Mouse (Mus musculus) heart, postnatal 25 days (tissue): ENCODE results near the gene Aoc2. TPM values are rescaled to one million over a fixed set of nuclear protein-coding genes. Genes with fewer than 3 reads are reported as not detected.
"Not testable (repeated sequence)": the region's sequence is repeated elsewhere in the genome, so short reads cannot be mapped to it uniquely, and the experiment has no call there.

Source experiments
- DNase-seq: peaks from one replicate; pipeline ENCODE4 v3.0.0; 2022; ENCODE audit warnings: low spot score
- intact Hi-C: fragments of 180-260 bp; cut with DNase I; formaldehyde crosslinking; loops from one replicate; pipeline ENCODE4 v1.15.1; 2025
- microRNA-seq: library from miRNA; unstranded; fragments of <30 nt; microRNA quantifications from one replicate; pipeline ENCODE4 v1.2.0, GENCODE M21; 2022
- total RNA-seq, 2 experiments: library from RNA; stranded (reverse); gene quantifications; 2 replicates each; pipeline ENCODE4 v1.2.3; 2021

Gene Aoc2
- total RNA-seq, 2 experiments from 2014 or later = 1.8 to 2.2 TPM

- DNase-seq = no peak
- intact Hi-C loops = no loop called here
These were observed 26.3 kb downstream of the Aoc2 start for GRCm38 (mm10) chr11:101351100-101351720.

- no peak for DNase-seq
- intact Hi-C loops = no loop called here
These were observed 26.9 kb downstream of the Aoc2 start for GRCm38 (mm10) chr11:101351721-101352111.

- no peak for DNase-seq
- intact Hi-C loops = no loop called here
These were observed 28.6 kb downstream of the Aoc2 start for GRCm38 (mm10) chr11:101353436-101353835.

- intact Hi-C loops = no loop called here
- no peak for DNase-seq
These were observed 29.7 kb downstream of the Aoc2 start for GRCm38 (mm10) chr11:101354438-101355010.

- intact Hi-C loops = no loop called here
These were observed 31.1 kb downstream of the Aoc2 start for GRCm38 (mm10) chr11:101355916-101356315.

GRCm38 (mm10) chr11:101357505-101358182 lies 32.8 kb downstream of the Aoc2 start:
- intact Hi-C loops = no loop called here
- DNase-seq = no peak

More at GRCm38 (mm10) chr11:101355916-101356315, 31.1 kb downstream of the Aoc2 start:
- no peak for DNase-seq

GRCm38 (mm10) chr11:101359776-101360175 lies 34.9 kb downstream of the Aoc2 start:
- no peak for DNase-seq
- intact Hi-C loops = loop anchor here (2.0 kb wide), 1 partner anchor 31 kb away; no protein-coding TSS in a partner anchor

GRCm38 (mm10) chr11:101360651-101361113 lies 35.8 kb downstream of the Aoc2 start:
- DNase-seq = peak; percentile 35
- intact Hi-C loops = loop anchor here (2.0 kb wide), 1 partner anchor 32 kb away; no protein-coding TSS in a partner anchor

- intact Hi-C loops = no loop called here
These were observed 39.7 kb downstream of the Aoc2 start for GRCm38 (mm10) chr11:101364531-101364931.

GRCm38 (mm10) chr11:101367326-101367935 lies 42.6 kb downstream of the Aoc2 start, which contains the start of gene G6pc:
G6pc (plus strand) TSS chr11:101367561.
- intact Hi-C loops = no loop called here
- no peak for DNase-seq

More at GRCm38 (mm10) chr11:101364531-101364931, 39.7 kb downstream of the Aoc2 start:
- DNase-seq = no peak

GRCm38 (mm10) chr11:101370141-101370540 lies 45.3 kb downstream of the Aoc2 start:
- intact Hi-C loops = no loop called here
- DNase-seq = no peak

- DNase-seq = no peak
- intact Hi-C loops = no loop called here
These were observed 49.6 kb downstream of the Aoc2 start for GRCm38 (mm10) chr11:101374421-101374938.

GRCm38 (mm10) chr11:101378196-101378595 lies 53.3 kb downstream of the Aoc2 start:
- DNase-seq, intact Hi-C loops: not testable (repeated sequence)

- intact Hi-C loops = no loop called here
- no peak for DNase-seq
These were observed 54.1 kb downstream of the Aoc2 start for GRCm38 (mm10) chr11:101378926-101379325.

Small RNA genes lying within 50 kb of the gene (microRNA-seq; reads per million reads assigned to microRNA genes)
- gene Gm25593 = not detected

Other genes starting within 250 kb of the Aoc2 start
- gene Hsd17b1, start 246.7 kb upstream of the Aoc2 start, total RNA-seq = under 1 TPM; 0.55 to 0.64 TPM
- 10 to 100 TPM; 15.8 to 17.1 TPM for gene Coasy, start 242.5 kb upstream of the Aoc2 start, total RNA-seq
- gene Mlx, start 237.8 kb upstream of the Aoc2 start, total RNA-seq = 10 to 100 TPM; 19.1 to 21.4 TPM
- gene Psmc3ip, start 229.6 kb upstream of the Aoc2 start, total RNA-seq = 1 to 10 TPM; 3.1 TPM
- 10 to 100 TPM; 34.0 to 35.5 TPM for gene Retreg3, start 205.2 kb upstream of the Aoc2 start, total RNA-seq
- 10 to 100 TPM; 24.4 to 27.3 TPM for gene Tubg1, start 205.1 kb upstream of the Aoc2 start, total RNA-seq
- 1 to 10 TPM; 2.5 to 3.9 TPM for gene Tubg2, start 169.2 kb upstream of the Aoc2 start, total RNA-seq
- 1 to 10 TPM; 1.7 to 2.4 TPM for gene Cntnap1, start 154.5 kb upstream of the Aoc2 start, total RNA-seq
- gene Plekhh3, start 153.7 kb upstream of the Aoc2 start, total RNA-seq = 10 to 100 TPM; 24.5 to 28.5 TPM
- gene Ccr10, start 149.6 kb upstream of the Aoc2 start, total RNA-seq = under 1 TPM in 1 of 2 experiments, not detected in 1; 0.14 TPM
- gene Ezh1, start 98.6 kb upstream of the Aoc2 start, total RNA-seq = 10 to 100 TPM; 26.0 to 30.4 TPM
- 100 to 1,000 TPM in 1 of 2 experiments, 10 to 100 TPM in 1; 80.9 to 123 TPM for gene Ramp2, start 79.0 kb upstream of the Aoc2 start, total RNA-seq
- 10 to 100 TPM; 78.2 to 85.0 TPM for gene Vps25, start 71.4 kb upstream of the Aoc2 start, total RNA-seq
- gene Wnk4, start 64.5 kb upstream of the Aoc2 start, total RNA-seq = 10 to 100 TPM in 1 of 2 experiments, 1 to 10 TPM in 1; 9.6 to 14.6 TPM
- gene Cntd1, start 46.1 kb upstream of the Aoc2 start, total RNA-seq = under 1 TPM; 0.10 to 0.28 TPM
- gene Coa3, start 45.9 kb upstream of the Aoc2 start, total RNA-seq = 10 to 100 TPM; 89.0 to 96.9 TPM
- gene Becn1, start 22.8 kb upstream of the Aoc2 start, total RNA-seq = 100 to 1,000 TPM in 1 of 2 experiments, 10 to 100 TPM in 1; 92.8 to 102 TPM
- 10 to 100 TPM; 80.6 to 88.8 TPM for gene Psme3, start 8.8 kb upstream of the Aoc2 start, total RNA-seq
- gene Aoc3, start 5.5 kb downstream of the Aoc2 start, total RNA-seq = 10 to 100 TPM; 13.9 to 18.5 TPM
- not detected for gene G6pc, start 42.5 kb downstream of the Aoc2 start, total RNA-seq
- gene Aarsd1, start 92.6 kb downstream of the Aoc2 start, total RNA-seq = 10 to 100 TPM; 20.7 to 22.8 TPM
- 1 to 10 TPM; 8.5 to 9.1 TPM for gene Gm27029, start 99.7 kb downstream of the Aoc2 start, total RNA-seq
- gene Rundc1, start 100.0 kb downstream of the Aoc2 start, total RNA-seq = 10 to 100 TPM; 10.4 to 11.2 TPM
- gene Ptges3l, start 100.3 kb downstream of the Aoc2 start, total RNA-seq = 10 to 100 TPM; 69.0 to 80.2 TPM
- 10 to 100 TPM; 46.7 to 56.2 TPM for gene Rpl27, start 117.2 kb downstream of the Aoc2 start, total RNA-seq
- gene Ifi35, start 123.3 kb downstream of the Aoc2 start, total RNA-seq = 10 to 100 TPM; 12.0 to 13.7 TPM
- gene Rnd2, start 139.9 kb downstream of the Aoc2 start, total RNA-seq = 1 to 10 TPM; 5.7 to 6.2 TPM
- 10 to 100 TPM; 21.6 to 25.5 TPM for gene Vat1, start 141.2 kb downstream of the Aoc2 start, total RNA-seq
- under 1 TPM; 0.45 to 0.81 TPM for gene Brca1, start 226.9 kb downstream of the Aoc2 start, total RNA-seq
- gene Nbr1, start 227.1 kb downstream of the Aoc2 start, total RNA-seq = 100 to 1,000 TPM in 1 of 2 experiments, 10 to 100 TPM in 1; 89.9 to 101 TPM